Mouse (Mus musculus): ENCODE data around the gene Gm6525.

- no peak for TF ChIP-seq POLR2A (IDR thresholded peaks at IDR 0.05; ENCODE audit: low read depth, low read length)
- no peak for TF ChIP-seq CTCF (IDR thresholded peaks at IDR 0.05; ENCODE audit: extremely low read depth, insufficient read depth, insufficient read length, insufficient replicate concordance)
Observed at GRCm38 (mm10) chr3:84220326-84220725, 46.4 kb downstream of the Gm6525 start.
